Mouse (Mus musculus): ENCODE results near the gene Fbxo17. TPM values are rescaled to one million over a fixed set of nuclear protein-coding genes. Genes with fewer than 3 reads are reported as not detected.

Fbxo17 gene
- polyA plus RNA-seq, 1 experiment: 1.3 TPM

- H3K4me3 ChIP-seq (ENCODE audit: insufficient read depth, low read depth, low read length): no peak overlapping the region
- 86% methylated on average over 7 of the region's 7 CpGs for WGBS
- no peaks in the 10 kb centered on the region for H3K36me3 ChIP-seq (ENCODE audit: control insufficient read depth, insufficient read depth, low read length)
- H3K27ac ChIP-seq (ENCODE audit: insufficient read depth, low read depth, low read length): no peak overlapping the region
- DNase-seq: no peak
- H3K4me1 ChIP-seq (ENCODE audit: control insufficient read depth, insufficient read depth, low read length): no peaks in the 10 kb centered on the region
- no peak for TF ChIP-seq POLR2A (IDR thresholded peaks at IDR 0.05; ENCODE audit: low read depth, low read length)
- no peaks in the 10 kb centered on the region for H3K27me3 ChIP-seq (replicated peaks; ENCODE audit: control insufficient read depth, insufficient read depth, low read length)
Observed at GRCm38 (mm10) chr7:28775129-28775528, 58.5 kb downstream of the Fbxo17 start.

GRCm38 (mm10) chr7:28778825-28779224, 62.2 kb downstream of the Fbxo17 start:
- Histone ChIP-seq H3K36me3 (ENCODE audit: control insufficient read depth, insufficient read depth, low read length) (no peaks in the 10 kb centered on the region), H3K4me1 (ENCODE audit: control insufficient read depth, insufficient read depth, low read length) (no peaks in the 10 kb centered on the region), H3K27ac (ENCODE audit: insufficient read depth, low read depth, low read length) (no peak overlapping the region), H3K4me3 (ENCODE audit: insufficient read depth, low read depth, low read length) (no peak overlapping the region), H3K27me3 (replicated peaks; ENCODE audit: control insufficient read depth, insufficient read depth, low read length) (no peaks in the 10 kb centered on the region)
- TF ChIP-seq CTCF (conservative IDR thresholded peaks at IDR 0.05; ENCODE audit: insufficient read depth, insufficient read length, low read depth, low read length) (no peak), POLR2A (IDR thresholded peaks at IDR 0.05; ENCODE audit: low read depth, low read length) (no peak)
- no peak for DNase-seq
- 82% methylated on average over 9 of the region's 9 CpGs for WGBS

GRCm38 (mm10) chr7:28780067-28780658, 63.6 kb downstream of the Fbxo17 start:
- Histone ChIP-seq H3K27me3 (replicated peaks; ENCODE audit: control insufficient read depth, insufficient read depth, low read length) (no peaks in the 10 kb centered on the region), H3K27ac (ENCODE audit: insufficient read depth, low read depth, low read length) (no peak overlapping the region), H3K36me3 (ENCODE audit: control insufficient read depth, insufficient read depth, low read length) (no peaks in the 10 kb centered on the region), H3K4me3 (ENCODE audit: insufficient read depth, low read depth, low read length) (no peak overlapping the region), H3K4me1 (ENCODE audit: control insufficient read depth, insufficient read depth, low read length) (no peaks in the 10 kb centered on the region)
- 40% methylated on average over 6 of the region's 6 CpGs for WGBS
- DNase-seq: peak; percentile 88
- TF ChIP-seq POLR2A (IDR thresholded peaks at IDR 0.05; ENCODE audit: low read depth, low read length): no peak
- peak; percentile 70 for TF ChIP-seq CTCF (conservative IDR thresholded peaks at IDR 0.05; ENCODE audit: insufficient read depth, insufficient read length, low read depth, low read length)

- TF ChIP-seq CTCF (conservative IDR thresholded peaks at IDR 0.05; ENCODE audit: insufficient read depth, insufficient read length, low read depth, low read length): no peak
- TF ChIP-seq POLR2A (IDR thresholded peaks at IDR 0.05; ENCODE audit: low read depth, low read length): no peak
- Histone ChIP-seq H3K36me3 (ENCODE audit: control insufficient read depth, insufficient read depth, low read length) (no peaks in the 10 kb centered on the region), H3K4me3 (ENCODE audit: insufficient read depth, low read depth, low read length) (no peak overlapping the region), H3K27ac (ENCODE audit: insufficient read depth, low read depth, low read length) (no peak overlapping the region), H3K27me3 (replicated peaks; ENCODE audit: control insufficient read depth, insufficient read depth, low read length) (no peaks in the 10 kb centered on the region), H3K4me1 (ENCODE audit: control insufficient read depth, insufficient read depth, low read length) (no peaks in the 10 kb centered on the region)
- peak; percentile 58 for DNase-seq
- 50% methylated on average over 7 of the region's 7 CpGs for WGBS
Observed at GRCm38 (mm10) chr7:28780857-28781256, 64.3 kb downstream of the Fbxo17 start.

GRCm38 (mm10) chr7:28781261-28781663, 64.7 kb downstream of the Fbxo17 start:
- no peak overlapping the region for H3K4me3 ChIP-seq (ENCODE audit: insufficient read depth, low read depth, low read length)
- WGBS: 89% methylated on average over 8 of the region's 8 CpGs
- no peaks in the 10 kb centered on the region; the same call in 1 of the 2 replicates for H3K36me3 ChIP-seq (ENCODE audit: control insufficient read depth, insufficient read depth, low read length)
- no peak overlapping the region for H3K27ac ChIP-seq (ENCODE audit: insufficient read depth, low read depth, low read length)
- H3K27me3 ChIP-seq (replicated peaks; ENCODE audit: control insufficient read depth, insufficient read depth, low read length): no peaks in the 10 kb centered on the region
- TF ChIP-seq CTCF (conservative IDR thresholded peaks at IDR 0.05; ENCODE audit: insufficient read depth, insufficient read length, low read depth, low read length): no peak
- TF ChIP-seq POLR2A (IDR thresholded peaks at IDR 0.05; ENCODE audit: low read depth, low read length): no peak
- no peaks in the 10 kb centered on the region for H3K4me1 ChIP-seq (ENCODE audit: control insufficient read depth, insufficient read depth, low read length)
- no peak for DNase-seq

GRCm38 (mm10) chr7:28785161-28785560, 68.6 kb downstream of the Fbxo17 start:
- no peaks in the 10 kb centered on the region; the same call in 1 of the 2 replicates for H3K36me3 ChIP-seq (ENCODE audit: control insufficient read depth, insufficient read depth, low read length)
- TF ChIP-seq CTCF (conservative IDR thresholded peaks at IDR 0.05; ENCODE audit: insufficient read depth, insufficient read length, low read depth, low read length): no peak
- TF ChIP-seq POLR2A (IDR thresholded peaks at IDR 0.05; ENCODE audit: low read depth, low read length): no peak
- H3K27ac ChIP-seq (ENCODE audit: insufficient read depth, low read depth, low read length): no peak overlapping the region
- no peak overlapping the region for H3K4me3 ChIP-seq (ENCODE audit: insufficient read depth, low read depth, low read length)
- no peaks in the 10 kb centered on the region for H3K27me3 ChIP-seq (replicated peaks; ENCODE audit: control insufficient read depth, insufficient read depth, low read length)
- DNase-seq: no peak
- H3K4me1 ChIP-seq (ENCODE audit: control insufficient read depth, insufficient read depth, low read length): no peaks in the 10 kb centered on the region
- WGBS: 87% methylated on average over 5 of the region's 5 CpGs

Other genes starting within 250 kb of the Fbxo17 start
- not detected in 2 replicates for gene Ifnl2, start 206.3 kb upstream of the Fbxo17 start, polyA plus RNA-seq (2012; rRNA removed)
- not detected in 2 replicates for gene Ifnl3, start 194.0 kb upstream of the Fbxo17 start, polyA plus RNA-seq (2012; rRNA removed)
- 12.4 and 13.3 TPM in 2 replicates for gene Sycn, start 175.9 kb upstream of the Fbxo17 start, polyA plus RNA-seq (2012; rRNA removed)
- gene Nccrp1, start 169.6 kb upstream of the Fbxo17 start, polyA plus RNA-seq (2012; rRNA removed): 57.2 and 85.4 TPM in 2 replicates
- gene Samd4b, start 118.7 kb upstream of the Fbxo17 start, polyA plus RNA-seq (2012; rRNA removed): 67.0 and 79.0 TPM in 2 replicates
- gene Pak4, start 118.6 kb upstream of the Fbxo17 start, polyA plus RNA-seq (2012; rRNA removed): 36.9 and 41.8 TPM in 2 replicates
- gene Acp7, start 85.5 kb upstream of the Fbxo17 start, polyA plus RNA-seq (2012; rRNA removed): not detected in 2 replicates
- 1.1 and 1.6 TPM in 2 replicates for gene Fbxo27, start 24.0 kb upstream of the Fbxo17 start, polyA plus RNA-seq (2012; rRNA removed)
- 79.8 and 96.7 TPM in 2 replicates for gene Mrps12, start 25.0 kb downstream of the Fbxo17 start, polyA plus RNA-seq (2012; rRNA removed)
- 19.4 and 22.9 TPM in 2 replicates for gene Sars2, start 25.2 kb downstream of the Fbxo17 start, polyA plus RNA-seq (2012; rRNA removed)
- gene Ccer2, start 39.4 kb downstream of the Fbxo17 start, polyA plus RNA-seq (2012; rRNA removed): not detected in 2 replicates
- 99.8 and 103 TPM in 2 replicates for gene Sirt2, start 49.9 kb downstream of the Fbxo17 start, polyA plus RNA-seq (2012; rRNA removed)
- gene Nfkbib, start 50.7 kb downstream of the Fbxo17 start, polyA plus RNA-seq (2012; rRNA removed): 37.9 and 41.6 TPM in 2 replicates
- 2.9 and 5.9 TPM in 2 replicates for gene Rinl, start 72.2 kb downstream of the Fbxo17 start, polyA plus RNA-seq (2012; rRNA removed)
- gene Hnrnpl, start 91.7 kb downstream of the Fbxo17 start, polyA plus RNA-seq (2012; rRNA removed): 172 and 214 TPM in 2 replicates
- 865 and 950 TPM in 2 replicates for gene Ech1, start 108.4 kb downstream of the Fbxo17 start, polyA plus RNA-seq (2012; rRNA removed)
- 22.8 and 25.0 TPM in 2 replicates for gene Lgals4, start 117.0 kb downstream of the Fbxo17 start, polyA plus RNA-seq (2012; rRNA removed)
- gene Lgals7, start 147.0 kb downstream of the Fbxo17 start, polyA plus RNA-seq (2012; rRNA removed): 1.1 and 1.6 TPM in 2 replicates
- gene Capn12, start 164.6 kb downstream of the Fbxo17 start, polyA plus RNA-seq (2012; rRNA removed): 0.11 and 0.24 TPM in 2 replicates
- 340 and 367 TPM in 2 replicates for gene Actn4, start 245.5 kb downstream of the Fbxo17 start, polyA plus RNA-seq (2012; rRNA removed)

Data from kidney, adult 2 months (tissue).